Mouse (Mus musculus): ENCODE measurements around the gene Axdnd1. TPM values are rescaled to one million over a fixed set of nuclear protein-coding genes. Genes with fewer than 3 reads are reported as not detected.

Gene Axdnd1
- polyA plus RNA-seq, 1 experiment from 2014 or later: 0.12 TPM

GRCm38 (mm10) chr1:156453876-156454275, 32.9 kb upstream of the Axdnd1 start:
- Histone ChIP-seq H3K36me3 (ENCODE audit: insufficient read depth) (peaks cover 6% of the 10 kb centered on the region; the same call in 1 of the 2 replicates), H3K4me2 (no peak overlapping the region), H3K27me3 (ENCODE audit: insufficient read depth, low read length) (no peaks in the 10 kb centered on the region), H3K9ac (no peak overlapping the region), H3K4me3 (ENCODE audit: low read depth, low read length) (no peak overlapping the region), H3K4me1 (ENCODE audit: insufficient read depth) (no peaks in the 10 kb centered on the region), H3K27ac (ENCODE audit: low read depth) (no peak overlapping the region), H3K9me3 (ENCODE audit: low read depth, low read length) (no peaks in the 10 kb centered on the region)
- DNase-seq: no peak
- WGBS: 48% methylated on average over 10 of the region's 10 CpGs
- no peak for TF ChIP-seq CTCF (IDR thresholded peaks at IDR 0.05; ENCODE audit: low read depth)
- ATAC-seq (ENCODE audit: insufficient read depth): no peak

DNA sequence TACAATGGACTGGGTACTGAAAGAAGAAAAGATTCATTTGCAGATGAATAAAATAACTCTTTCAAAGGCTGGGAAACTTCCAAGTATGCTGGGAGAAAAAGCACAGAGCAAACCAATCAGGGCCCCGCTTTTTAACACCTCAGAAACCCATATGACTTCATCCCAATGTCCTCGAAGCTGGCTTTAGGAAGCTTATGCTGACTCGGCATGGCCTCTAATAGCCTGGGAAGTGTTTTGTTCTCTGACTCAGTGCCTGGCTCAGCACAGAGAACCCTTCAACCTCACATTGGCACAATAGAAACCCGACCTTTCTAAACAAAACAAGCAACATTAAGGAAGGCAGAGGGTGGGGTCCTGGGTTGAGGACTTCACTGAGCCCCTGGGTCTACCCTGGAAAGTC, 29.5 kb upstream of the Axdnd1 start:
- Histone ChIP-seq H3K27me3 (ENCODE audit: insufficient read depth, low read length) (no peaks in the 10 kb centered on the region), H3K9ac (no peak overlapping the region), H3K36me3 (ENCODE audit: insufficient read depth) (0 out of 2 replicates have a peak, but pooled peaks cover 3% of the 10 kb centered on the region), H3K4me3 (ENCODE audit: low read depth, low read length) (no peak overlapping the region), H3K4me2 (no peak overlapping the region), H3K27ac (ENCODE audit: low read depth) (no peak overlapping the region), H3K9me3 (ENCODE audit: low read depth, low read length) (no peaks in the 10 kb centered on the region), H3K4me1 (ENCODE audit: insufficient read depth) (no peaks in the 10 kb centered on the region)
- 51% methylated on average over 4 of the region's 4 CpGs for WGBS
- no peak for TF ChIP-seq CTCF (IDR thresholded peaks at IDR 0.05; ENCODE audit: low read depth)
- DNase-seq (peak; percentile 47), ATAC-seq (ENCODE audit: insufficient read depth) (no peak)

GRCm38 (mm10) chr1:156449691-156450090, 28.7 kb upstream of the Axdnd1 start:
- Histone ChIP-seq H3K36me3 (ENCODE audit: insufficient read depth) (peaks cover 10% of the 10 kb centered on the region; the same call in 1 of the 2 replicates), H3K4me1 (ENCODE audit: insufficient read depth) (no peaks in the 10 kb centered on the region), H3K9ac (no peak overlapping the region), H3K4me3 (ENCODE audit: low read depth, low read length) (no peak overlapping the region), H3K27ac (ENCODE audit: low read depth) (no peak overlapping the region), H3K9me3 (ENCODE audit: low read depth, low read length) (no peaks in the 10 kb centered on the region), H3K27me3 (ENCODE audit: insufficient read depth, low read length) (no peaks in the 10 kb centered on the region), H3K4me2 (no peak overlapping the region)
- TF ChIP-seq CTCF (IDR thresholded peaks at IDR 0.05; ENCODE audit: low read depth): no peak
- ATAC-seq (ENCODE audit: insufficient read depth) (no peak), DNase-seq (no peak)
- WGBS: 43% methylated on average over 16 of the region's 17 CpGs

GRCm38 (mm10) chr1:156449089-156449488, 28.1 kb upstream of the Axdnd1 start:
- 89% methylated on average over 7 of the region's 7 CpGs for WGBS
- H3K4me2 ChIP-seq: no peak overlapping the region
- DNase-seq: no peak

GRCm38 (mm10) chr1:156445049-156445448, 24.1 kb upstream of the Axdnd1 start:
- Histone ChIP-seq H3K27me3 (ENCODE audit: insufficient read depth, low read length) (no peaks in the 10 kb centered on the region), H3K27ac (ENCODE audit: low read depth) (no peak overlapping the region), H3K9me3 (ENCODE audit: low read depth, low read length) (no peaks in the 10 kb centered on the region), H3K4me3 (ENCODE audit: low read depth, low read length) (no peak overlapping the region), H3K4me1 (ENCODE audit: insufficient read depth) (no peaks in the 10 kb centered on the region), H3K36me3 (ENCODE audit: insufficient read depth) (peaks cover 37% of the 10 kb centered on the region; the same call in 1 of the 2 replicates), H3K9ac (no peak overlapping the region), H3K4me2 (no peak overlapping the region)
- no peak for TF ChIP-seq CTCF (IDR thresholded peaks at IDR 0.05; ENCODE audit: low read depth)
- 77% methylated on average over 1 of the region's 1 CpGs for WGBS
- DNase-seq: no peak
- no peak for ATAC-seq (ENCODE audit: insufficient read depth)

More at GRCm38 (mm10) chr1:156449089-156449488, 28.1 kb upstream of the Axdnd1 start:
- Histone ChIP-seq H3K9ac (no peak overlapping the region), H3K27me3 (ENCODE audit: insufficient read depth, low read length) (no peaks in the 10 kb centered on the region), H3K36me3 (ENCODE audit: insufficient read depth) (peaks cover 12% of the 10 kb centered on the region; the same call in 1 of the 2 replicates), H3K4me3 (ENCODE audit: low read depth, low read length) (no peak overlapping the region), H3K9me3 (ENCODE audit: low read depth, low read length) (no peaks in the 10 kb centered on the region), H3K4me1 (ENCODE audit: insufficient read depth) (no peaks in the 10 kb centered on the region), H3K27ac (ENCODE audit: low read depth) (no peak overlapping the region)
- TF ChIP-seq CTCF (IDR thresholded peaks at IDR 0.05; ENCODE audit: low read depth): no peak
- ATAC-seq (ENCODE audit: insufficient read depth): no peak

- 79% methylated on average over 6 of the region's 6 CpGs for WGBS
- H3K27ac ChIP-seq (ENCODE audit: low read depth): no peak overlapping the region
- no peaks in the 10 kb centered on the region for H3K9me3 ChIP-seq (ENCODE audit: low read depth, low read length)
- ATAC-seq (ENCODE audit: insufficient read depth) (no peak), DNase-seq (no peak)
- H3K4me3 ChIP-seq (ENCODE audit: low read depth, low read length): no peak overlapping the region
- H3K4me2 ChIP-seq: no peak overlapping the region
- H3K4me1 ChIP-seq (ENCODE audit: insufficient read depth): no peaks in the 10 kb centered on the region
- peaks cover 57% of the 10 kb centered on the region for H3K36me3 ChIP-seq (ENCODE audit: insufficient read depth)
- no peaks in the 10 kb centered on the region for H3K27me3 ChIP-seq (ENCODE audit: insufficient read depth, low read length)
- H3K9ac ChIP-seq: no peak overlapping the region
- TF ChIP-seq CTCF (IDR thresholded peaks at IDR 0.05; ENCODE audit: low read depth): no peak
Measured at GRCm38 (mm10) chr1:156442776-156443175, 21.8 kb upstream of the Axdnd1 start.

DNA sequence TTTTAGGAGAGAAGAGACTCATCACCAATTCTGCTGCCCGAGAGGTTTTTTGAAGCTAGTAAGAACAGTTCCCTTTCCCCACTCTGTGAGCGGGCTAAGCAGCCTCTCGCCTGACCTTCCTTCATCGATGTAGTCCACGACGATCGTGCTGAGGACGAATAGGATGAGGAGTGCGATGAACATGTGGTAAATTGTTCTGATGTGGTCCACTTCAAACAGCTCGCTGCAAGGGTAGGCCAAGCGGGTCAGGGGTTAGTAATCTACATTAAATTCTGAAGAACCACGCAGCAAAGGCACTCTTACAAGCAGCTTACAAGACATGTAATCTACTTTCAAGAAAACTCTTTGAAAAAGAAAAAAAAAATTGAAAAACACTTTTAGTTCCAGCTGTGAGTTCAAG, 21.3 kb upstream of the Axdnd1 start:
- H3K9ac ChIP-seq: no peak overlapping the region
- no peaks in the 10 kb centered on the region for H3K27me3 ChIP-seq (ENCODE audit: insufficient read depth, low read length)
- ATAC-seq (ENCODE audit: insufficient read depth): no peak
- whole genome bisulfite sequencing: 89% methylated on average over 12 of the region's 12 CpGs
- H3K36me3 ChIP-seq (ENCODE audit: insufficient read depth): peaks cover 62% of the 10 kb centered on the region
- no peaks in the 10 kb centered on the region for H3K9me3 ChIP-seq (ENCODE audit: low read depth, low read length)
- H3K4me2 ChIP-seq: no peak overlapping the region
- no peaks in the 10 kb centered on the region for H3K4me1 ChIP-seq (ENCODE audit: insufficient read depth)
- no peak overlapping the region for H3K4me3 ChIP-seq (ENCODE audit: low read depth, low read length)
- H3K27ac ChIP-seq (ENCODE audit: low read depth): no peak overlapping the region
- no peak for TF ChIP-seq CTCF (IDR thresholded peaks at IDR 0.05; ENCODE audit: low read depth)
- no peak for DNase-seq

- Histone ChIP-seq H3K9ac (no peak overlapping the region), H3K9me3 (ENCODE audit: low read depth, low read length) (no peaks in the 10 kb centered on the region), H3K4me1 (ENCODE audit: insufficient read depth) (no peaks in the 10 kb centered on the region), H3K4me2 (no peak overlapping the region), H3K4me3 (ENCODE audit: low read depth, low read length) (no peak overlapping the region), H3K27ac (ENCODE audit: low read depth) (no peak overlapping the region), H3K27me3 (ENCODE audit: insufficient read depth, low read length) (no peaks in the 10 kb centered on the region), H3K36me3 (ENCODE audit: insufficient read depth) (peaks cover 87% of the 10 kb centered on the region)
- ATAC-seq (ENCODE audit: insufficient read depth) (no peak), DNase-seq (no peak)
- no peak for TF ChIP-seq CTCF (IDR thresholded peaks at IDR 0.05; ENCODE audit: low read depth)
- WGBS: 88% methylated on average over 5 of the region's 5 CpGs
Measured at GRCm38 (mm10) chr1:156437726-156438125, 16.8 kb upstream of the Axdnd1 start.

Data from lung, embryonic 14.5 days (tissue).